Mouse (Mus musculus): ENCODE results near the gene Pigc.

DNA sequence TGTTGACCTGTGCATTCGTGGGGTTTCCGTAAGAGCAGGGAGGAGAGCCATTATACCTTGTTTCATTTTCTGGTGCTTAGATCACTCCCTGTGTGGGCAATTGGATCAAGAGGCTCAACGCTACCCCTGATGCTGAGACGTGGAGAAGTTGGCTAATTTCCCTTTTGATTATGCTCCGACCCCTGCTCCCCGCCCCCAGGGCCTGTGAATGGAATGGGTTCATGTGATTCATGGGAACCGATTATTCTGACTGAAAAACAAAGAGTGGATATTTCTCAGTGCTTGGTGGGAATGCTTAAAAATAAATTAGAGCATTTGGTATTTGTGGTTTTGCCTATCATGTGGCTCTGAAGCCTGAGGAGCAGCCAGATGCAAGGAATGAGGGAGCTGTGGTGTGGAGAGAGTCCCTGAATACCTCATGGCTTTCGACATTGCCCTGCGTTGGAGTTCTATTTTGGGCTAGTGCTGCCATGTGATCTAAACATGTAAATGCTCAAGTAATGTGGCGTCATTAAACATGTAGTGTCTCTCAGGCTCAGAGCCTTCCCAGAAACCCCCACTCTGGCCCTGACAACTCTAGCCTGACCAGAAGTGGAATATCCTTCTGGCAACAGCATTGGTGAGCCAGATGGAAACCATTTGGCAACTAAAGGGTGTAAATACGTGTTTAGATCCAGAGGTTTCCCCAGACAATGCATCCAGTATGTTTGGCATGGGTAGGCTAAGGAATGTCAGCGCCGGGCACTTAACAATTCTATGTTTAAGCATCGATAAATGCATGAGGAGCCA, 34.9 kb downstream of the Pigc start:
- TF ChIP-seq EP300 (IDR thresholded peaks at IDR 0.05; ENCODE audit: low read depth) (no peak), CTCF (IDR thresholded peaks at IDR 0.05; ENCODE audit: low read depth) (no peak)
